In genomic region chr11:74837056-74837693, GRCm38 (mm10) we compare ENCODE assay signal across 8 mouse cellular contexts. TPM values are rescaled to one million over a fixed set of nuclear protein-coding genes. Genes with fewer than 3 reads are reported as not detected.
DNase-seq lines count a peak whose midpoint lies in the region; ATAC-seq and TF ChIP-seq lines count a peak whose summit lies in the region.

No protein-coding gene starts in this region.

- no peaks in the 10 kb centered on the region for H3K36me3 ChIP-seq in thymus, adult 2 months (ENCODE audit: control insufficient read depth, insufficient read depth, low read length)
- peaks cover under 1% of the 10 kb centered on the region; the same call in 1 of the 2 replicates for H3K36me3 ChIP-seq in liver, embryonic 11.5 days (ENCODE audit: control insufficient read depth, insufficient read depth, low read length)
- H3K36me3 ChIP-seq in stomach, embryonic 15.5 days: no peaks in the 10 kb centered on the region

- DNase-seq in cerebellum, adult 2 months: no peak
- no peak for DNase-seq in cerebellum, adult 18-20 months
- no peak for DNase-seq in thymus, adult 2 months
- DNase-seq in thymus, adult 18-20 months: no peak
- DNase-seq in liver, embryonic 11.5 days (ENCODE audit: low spot score): no peak
- DNase-seq in urinary bladder, postnatal 36 days (ENCODE audit: low spot score in 2 of 2): no peak
- no peak for DNase-seq in cerebellum, adult 9-10 months

- peak overlapping the region; percentile 66 for H3K4me3 ChIP-seq in cerebellum, adult 2 months (replicated peaks; ENCODE audit: insufficient read depth, low read depth, low read length)
- peak overlapping the region; percentile 21 for H3K4me3 ChIP-seq in thymus, adult 2 months (ENCODE audit: control insufficient read depth, insufficient read depth, low read length)
- peak overlapping the region; percentile 52 for H3K4me3 ChIP-seq in liver, embryonic 11.5 days (ENCODE audit: low read depth, low read length)
- H3K4me3 ChIP-seq in stomach, embryonic 15.5 days (replicated peaks): peak overlapping the region; percentile 57

- no peak for TF ChIP-seq POLR2A in cerebellum, adult 2 months (IDR thresholded peaks at IDR 0.05; ENCODE audit: borderline replicate concordance, insufficient read depth, low read length)
- TF ChIP-seq POLR2A in thymus, adult 2 months (IDR thresholded peaks at IDR 0.05; ENCODE audit: control insufficient read depth, extremely low read depth, insufficient read depth, low read length, poor library complexity): no peak; the same call in 1 of the 2 replicates

- no peaks in the 10 kb centered on the region for H3K27me3 ChIP-seq in cerebellum, adult 2 months (ENCODE audit: control insufficient read depth, insufficient read depth, low read length)
- H3K27me3 ChIP-seq in thymus, adult 2 months (ENCODE audit: control insufficient read depth, insufficient read depth, low read length): no peaks in the 10 kb centered on the region
- no peaks in the 10 kb centered on the region for H3K27me3 ChIP-seq in liver, embryonic 11.5 days (replicated peaks; ENCODE audit: control insufficient read depth, insufficient read depth, low read length)
- H3K27me3 ChIP-seq in stomach, embryonic 15.5 days (replicated peaks): no peaks in the 10 kb centered on the region

- TF ChIP-seq CTCF in cerebellum, adult 2 months (IDR thresholded peaks at IDR 0.05; ENCODE audit: borderline replicate concordance, insufficient read depth, low read depth, low read length): no peak
- no peak for TF ChIP-seq CTCF in thymus, adult 2 months (IDR thresholded peaks at IDR 0.05; ENCODE audit: borderline replicate concordance, control insufficient read depth, extremely low read depth, insufficient read depth, low read length, poor library complexity)

- ATAC-seq in liver, embryonic 11.5 days (replicated peaks; ENCODE audit: low FRiP score): no peak
- ATAC-seq in stomach, embryonic 15.5 days (ENCODE audit: insufficient read depth, low FRiP score, low read depth): no peak

- peak overlapping the region; percentile 16; the same call in 1 of the 2 replicates for H3K27ac ChIP-seq in cerebellum, adult 2 months (ENCODE audit: insufficient read depth, low read length)
- peak overlapping the region; percentile 26; the same call in 1 of the 2 replicates for H3K27ac ChIP-seq in thymus, adult 2 months (ENCODE audit: control insufficient read depth, insufficient read depth, low read length)
- H3K27ac ChIP-seq in liver, embryonic 11.5 days (ENCODE audit: low read depth, low read length): peak overlapping the region; percentile 93
- H3K27ac ChIP-seq in stomach, embryonic 15.5 days: peak overlapping the region; percentile 98

- 49% methylated on average over 16 of the region's 16 CpGs for WGBS in cerebellum, adult 2 months
- 39% methylated on average over 16 of the region's 16 CpGs for WGBS in thymus, adult 2 months
- 42% methylated on average over 16 of the region's 16 CpGs for WGBS in liver, embryonic 11.5 days
- WGBS in stomach, embryonic 15.5 days: 42% methylated on average over 16 of the region's 16 CpGs

- H3K4me1 ChIP-seq in cerebellum, adult 2 months (ENCODE audit: control insufficient read depth, insufficient read depth, low read length): peaks cover 44% of the 10 kb centered on the region
- peaks cover 46% of the 10 kb centered on the region for H3K4me1 ChIP-seq in thymus, adult 2 months (replicated peaks; ENCODE audit: control insufficient read depth, insufficient read depth, low read length)
- peaks cover 46% of the 10 kb centered on the region for H3K4me1 ChIP-seq in liver, embryonic 11.5 days (replicated peaks; ENCODE audit: control insufficient read depth, insufficient read depth, low read length)
- H3K4me1 ChIP-seq in stomach, embryonic 15.5 days: peaks cover 40% of the 10 kb centered on the region

- peak overlapping the region; percentile 74 for H3K4me2 ChIP-seq in liver, embryonic 11.5 days
- peak overlapping the region; percentile 90 for H3K4me2 ChIP-seq in stomach, embryonic 15.5 days

- peak overlapping the region; percentile 67 for H3K9ac ChIP-seq in liver, embryonic 11.5 days (ENCODE audit: low read depth, low read length)
- H3K9ac ChIP-seq in stomach, embryonic 15.5 days: peak overlapping the region; percentile 50; the same call in 1 of the 2 replicates

- no peaks in the 10 kb centered on the region for H3K9me3 ChIP-seq in liver, embryonic 11.5 days (ENCODE audit: control insufficient read depth, low read length)
- no peaks in the 10 kb centered on the region for H3K9me3 ChIP-seq in stomach, embryonic 15.5 days

RNA-seq across cellular contexts. Expression of gene Mnt, which starts 6.5 kb away (rescaled TPM):
- 17.9 and 18.0 TPM in 2 replicates for polyA plus RNA-seq in cerebellum, adult 2 months (2012; rRNA removed)
- polyA plus RNA-seq in thymus, adult 2 months (2012; rRNA removed): 39.9 and 48.4 TPM in 2 replicates
- polyA plus RNA-seq in liver, embryonic 11.5 days (2014; fragmentation: Nextera tagmentation; extraction: Ambion mirVana): 3.5 and 3.9 TPM in 2 replicates
- polyA plus RNA-seq in stomach, embryonic 15.5 days (2015; fragmentation: Nextera tagmentation; extraction: Ambion mirVana): 3.9 and 4.5 TPM in 2 replicates

RNA-seq across cellular contexts. Expression of gene Sgsm2, which starts 59.7 kb away (rescaled TPM):
- 29.0 and 30.7 TPM in 2 replicates for polyA plus RNA-seq in cerebellum, adult 2 months (2012; rRNA removed)
- 13.5 and 14.5 TPM in 2 replicates for polyA plus RNA-seq in thymus, adult 2 months (2012; rRNA removed)
- 4.2 TPM in 2 replicates for polyA plus RNA-seq in liver, embryonic 11.5 days (2014; fragmentation: Nextera tagmentation; extraction: Ambion mirVana)
- polyA plus RNA-seq in stomach, embryonic 15.5 days (2015; fragmentation: Nextera tagmentation; extraction: Ambion mirVana): 6.2 and 6.9 TPM in 2 replicates

Comparison
In these comparisons a context has a peak if more than half of its experiments do, and no peak if none do; other contexts are left out.
1. H3K27ac ChIP-seq: peak in every context shown above with its lines; median percentile 98 in stomach, embryonic 15.5 days; 93 in liver, embryonic 11.5 days; 26 in thymus, adult 2 months; 16 in cerebellum, adult 2 months.